Mouse (Mus musculus): Measurements from ENCODE around the gene BC048403.
A peak's percentile ranks its signal among the peaks of the same experiment; 100 is the strongest.

BC048403 gene

DNA sequence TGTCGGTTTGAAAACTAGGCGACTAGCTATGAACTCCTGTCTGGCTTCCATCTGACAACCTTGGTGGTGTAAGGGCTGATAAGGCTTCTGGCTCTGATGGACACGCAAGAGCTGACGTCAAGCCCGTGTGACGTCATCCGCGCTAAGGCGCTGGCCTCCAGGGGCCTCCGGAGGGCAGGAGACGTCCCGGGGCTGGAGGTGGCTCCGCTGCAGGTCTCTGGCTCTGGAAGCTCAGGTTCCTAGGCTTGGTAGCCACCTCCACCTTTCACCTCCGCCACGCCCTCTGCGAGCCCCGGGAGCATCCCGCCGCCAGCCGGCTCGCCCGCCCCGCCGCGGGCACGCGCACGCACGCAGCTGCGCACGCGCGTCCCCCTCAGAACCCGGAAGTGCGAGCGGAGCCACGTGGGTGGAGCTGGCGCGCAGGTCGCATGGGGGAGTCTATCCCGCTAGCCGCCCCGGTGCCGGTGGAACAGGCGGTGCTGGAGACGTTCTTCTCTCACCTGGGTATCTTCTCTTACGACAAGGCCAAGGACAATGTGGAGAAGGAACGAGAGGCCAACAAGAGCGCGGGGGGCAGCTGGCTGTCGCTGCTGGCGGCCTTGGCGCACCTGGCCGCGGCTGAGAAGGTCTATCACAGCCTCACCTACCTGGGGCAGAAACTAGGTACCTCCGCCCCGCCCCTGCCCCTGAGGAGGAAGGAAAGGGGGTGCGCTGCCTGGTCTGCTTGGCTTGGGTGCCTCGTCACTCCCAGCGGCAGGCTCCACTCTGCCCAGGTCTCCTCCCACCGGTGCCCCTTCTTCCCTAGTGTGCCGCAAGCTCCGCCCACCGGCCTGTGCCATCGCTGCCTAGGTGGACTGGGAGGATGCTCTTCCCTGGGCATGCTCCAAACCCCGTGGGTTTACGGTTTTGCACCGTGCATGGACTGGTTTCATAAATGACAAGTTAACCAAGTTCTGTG, at the start of gene BC048403:
Gene BC048403 (plus strand): TSS at position 390 of the 958 bp plus-strand sequence.
- DNase-seq (ENCODE audit: low read depth, low spot score): peak; percentile 70

DNA sequence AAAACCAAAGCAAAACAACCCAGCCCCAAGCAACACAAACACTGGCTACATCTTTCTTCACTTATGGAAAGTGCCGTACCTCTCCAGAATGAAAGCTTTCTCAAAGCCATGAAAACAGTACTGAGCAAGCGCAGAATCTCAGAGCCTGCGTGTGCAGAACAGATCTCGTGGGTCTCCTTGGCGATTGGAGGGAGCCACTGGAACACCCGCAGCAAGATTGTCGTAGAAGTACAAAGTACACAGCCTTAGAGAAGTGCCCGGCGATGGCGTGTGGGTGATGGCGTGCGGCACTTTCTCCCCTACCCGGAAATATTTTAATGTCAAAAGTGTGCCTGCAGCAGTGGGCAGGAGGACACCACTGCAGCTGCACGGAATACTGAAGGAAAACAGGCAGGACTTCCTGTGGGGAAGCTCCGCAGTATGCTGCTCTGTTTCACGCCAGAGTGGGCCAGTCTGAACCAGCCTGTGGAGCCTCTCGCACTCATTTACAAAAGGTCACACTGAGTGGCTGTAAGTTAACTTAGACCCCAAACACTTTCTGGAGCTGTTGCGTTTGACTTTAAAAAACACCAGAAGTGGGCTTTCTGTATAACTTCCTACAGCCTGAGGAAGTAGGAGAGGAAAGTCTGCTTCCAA, 46.7 kb upstream of the BC048403 start:
- DNase-seq (ENCODE audit: low read depth, low spot score): no peak

DNA sequence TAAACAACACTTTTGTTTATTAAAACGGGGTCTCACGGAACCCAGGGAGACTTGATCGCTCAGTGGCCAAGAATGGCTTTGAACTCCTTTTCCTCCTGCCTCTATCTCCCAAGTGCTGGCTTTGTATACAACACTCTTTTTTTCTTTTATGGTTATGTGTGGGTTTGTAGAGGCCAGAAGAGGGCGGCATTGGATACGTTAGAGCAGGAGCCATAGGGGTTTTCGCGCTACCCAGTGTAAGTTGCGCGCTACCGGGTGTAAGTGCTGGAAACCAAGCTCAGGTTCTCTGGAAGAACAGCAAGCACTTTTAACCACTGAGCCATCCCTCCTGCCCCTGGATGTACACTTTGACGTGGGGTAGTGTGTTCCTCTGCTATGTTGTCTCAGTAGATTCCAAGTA, 45.2 kb upstream of the BC048403 start:
- no peak for DNase-seq (ENCODE audit: low read depth, low spot score)

DNA sequence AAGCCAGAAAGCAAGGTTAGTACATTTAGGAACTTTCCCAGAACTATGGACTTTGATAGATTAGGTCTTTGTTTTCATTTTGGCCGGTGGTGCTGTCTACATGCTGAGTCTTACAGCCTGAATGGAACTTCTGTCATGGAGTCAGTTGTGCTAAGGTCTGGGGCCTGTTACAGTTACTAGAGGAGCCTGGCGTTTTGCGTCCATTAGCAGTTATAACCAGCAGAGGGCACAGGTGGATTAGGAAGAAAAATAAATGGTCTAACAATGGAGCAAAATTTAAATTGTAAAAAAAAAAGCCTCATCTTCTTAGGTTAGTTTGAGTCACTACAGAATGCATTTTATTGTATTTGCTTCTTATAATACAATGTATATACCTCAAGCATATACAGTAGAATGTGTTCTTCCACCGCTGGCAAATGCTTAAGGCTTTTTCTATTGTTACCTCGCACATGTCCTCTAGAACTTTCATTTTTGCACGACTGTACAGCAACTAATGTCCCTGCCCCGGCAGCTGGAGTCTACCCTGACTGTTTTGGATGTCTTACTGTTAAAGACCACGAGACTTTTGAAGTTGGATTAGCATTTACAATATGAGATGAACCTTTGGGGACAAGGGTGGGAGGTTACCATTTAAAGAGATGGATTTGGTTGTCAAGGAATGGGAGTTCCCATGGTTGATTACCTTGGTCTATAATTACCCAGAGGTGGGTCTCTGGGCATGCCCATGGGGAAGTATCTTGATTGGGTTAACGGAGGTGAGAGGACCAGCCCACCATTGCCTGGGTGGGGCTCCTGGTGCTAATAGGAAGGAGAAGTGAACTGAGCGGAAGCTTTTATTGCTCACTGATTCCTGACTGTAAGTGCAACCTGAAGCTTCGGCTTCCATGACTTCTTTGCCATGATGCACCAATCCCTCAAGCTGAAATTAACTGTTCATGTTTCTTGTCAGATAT, 38.2 kb upstream of the BC048403 start:
- no peak for DNase-seq (ENCODE audit: low read depth, low spot score)

DNA sequence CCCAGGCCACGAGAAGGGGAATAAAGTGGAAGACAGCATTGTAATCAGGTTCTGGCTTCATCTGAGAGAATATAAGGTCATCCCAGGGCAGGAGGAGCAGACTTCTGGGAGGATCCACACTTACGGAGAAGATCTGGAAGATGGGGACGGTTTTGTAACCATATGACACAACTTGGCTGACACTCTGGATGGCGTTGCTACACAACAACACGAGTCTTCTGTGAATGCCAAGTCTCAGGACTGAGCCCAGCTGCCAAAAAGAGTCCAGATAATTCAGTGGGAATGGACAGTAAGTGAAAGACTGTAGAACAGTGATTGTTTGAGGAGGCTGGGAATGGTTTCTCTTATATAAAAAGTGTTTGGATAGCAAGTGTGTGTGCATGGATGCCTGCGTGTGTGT, 36.1 kb upstream of the BC048403 start:
- DNase-seq (ENCODE audit: low read depth, low spot score): no peak

DNA sequence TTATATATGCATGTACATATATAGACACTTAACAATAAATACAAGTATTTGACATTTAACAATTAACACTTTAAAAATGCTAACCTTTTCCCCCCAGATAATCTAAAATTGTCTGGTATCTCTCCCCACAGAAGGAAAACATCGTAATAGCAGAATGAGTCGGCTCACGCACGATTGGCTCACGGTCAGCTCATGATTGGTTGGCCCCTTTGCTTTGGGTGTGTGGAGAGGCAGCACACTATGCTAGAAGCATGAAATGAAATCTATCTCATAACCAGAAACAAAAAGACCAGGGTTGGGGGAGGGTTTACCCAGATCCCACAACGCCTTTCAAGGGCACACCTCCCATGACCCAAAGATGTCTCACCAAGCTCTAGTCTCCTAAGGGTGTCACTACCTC, 34.9 kb upstream of the BC048403 start:
- no peak for DNase-seq (ENCODE audit: low read depth, low spot score)

DNA sequence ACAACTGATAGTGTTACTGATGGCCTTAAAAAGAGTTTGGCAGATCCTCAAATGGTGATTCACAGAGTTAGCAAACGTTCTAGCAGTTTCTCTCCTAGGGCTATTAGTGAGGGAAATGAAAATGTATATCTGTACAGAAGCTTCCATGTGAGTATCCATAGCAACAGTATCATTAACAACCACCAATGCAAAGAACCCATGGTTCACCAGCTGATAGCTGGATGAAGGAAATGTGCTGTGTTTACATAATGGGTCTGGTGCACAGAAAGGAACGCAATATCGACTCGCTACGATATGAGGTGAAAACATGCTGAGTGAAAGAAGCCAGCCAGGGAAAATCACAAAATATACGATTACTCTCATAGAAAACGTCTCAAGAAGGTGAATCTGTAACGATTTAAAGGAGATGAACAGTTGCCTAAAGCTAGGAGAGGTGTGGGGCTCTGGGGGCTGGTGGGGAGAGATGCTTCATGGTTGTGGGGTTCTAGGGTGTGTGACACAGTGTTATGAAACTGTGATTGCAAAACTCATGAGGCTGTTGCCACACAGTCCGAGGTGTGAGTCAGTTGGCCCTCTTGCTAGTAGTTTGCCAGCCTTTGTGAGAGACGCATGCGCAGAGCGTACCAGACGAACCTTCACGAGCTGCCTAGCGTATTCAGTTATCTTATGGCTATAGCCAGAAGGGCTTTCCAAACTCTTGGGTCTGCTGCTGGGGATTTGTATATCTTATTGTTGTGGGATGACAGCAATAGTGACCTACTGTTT, 34.2 kb upstream of the BC048403 start:
- no peak for DNase-seq (ENCODE audit: low read depth, low spot score)

DNA sequence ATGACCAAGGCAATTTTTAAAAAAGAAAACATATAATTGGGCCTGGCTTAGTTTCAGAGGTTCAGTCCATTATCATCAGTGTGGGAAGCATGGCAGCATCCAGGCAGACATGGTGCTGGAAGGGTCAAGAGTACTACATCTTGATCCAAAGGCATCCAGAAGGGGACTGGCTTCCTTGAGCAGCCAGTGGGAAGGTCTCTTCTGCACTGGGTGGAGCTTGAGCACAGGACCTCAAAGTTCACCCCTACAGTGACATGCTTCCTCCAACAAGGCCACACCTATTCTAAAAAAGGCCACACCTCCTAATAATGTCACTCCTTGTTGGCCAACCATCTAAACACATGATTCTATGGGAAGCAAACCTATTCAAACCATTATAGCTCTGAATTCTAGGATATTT, 22.9 kb upstream of the BC048403 start:
- no peak for DNase-seq (ENCODE audit: low read depth, low spot score)

DNA sequence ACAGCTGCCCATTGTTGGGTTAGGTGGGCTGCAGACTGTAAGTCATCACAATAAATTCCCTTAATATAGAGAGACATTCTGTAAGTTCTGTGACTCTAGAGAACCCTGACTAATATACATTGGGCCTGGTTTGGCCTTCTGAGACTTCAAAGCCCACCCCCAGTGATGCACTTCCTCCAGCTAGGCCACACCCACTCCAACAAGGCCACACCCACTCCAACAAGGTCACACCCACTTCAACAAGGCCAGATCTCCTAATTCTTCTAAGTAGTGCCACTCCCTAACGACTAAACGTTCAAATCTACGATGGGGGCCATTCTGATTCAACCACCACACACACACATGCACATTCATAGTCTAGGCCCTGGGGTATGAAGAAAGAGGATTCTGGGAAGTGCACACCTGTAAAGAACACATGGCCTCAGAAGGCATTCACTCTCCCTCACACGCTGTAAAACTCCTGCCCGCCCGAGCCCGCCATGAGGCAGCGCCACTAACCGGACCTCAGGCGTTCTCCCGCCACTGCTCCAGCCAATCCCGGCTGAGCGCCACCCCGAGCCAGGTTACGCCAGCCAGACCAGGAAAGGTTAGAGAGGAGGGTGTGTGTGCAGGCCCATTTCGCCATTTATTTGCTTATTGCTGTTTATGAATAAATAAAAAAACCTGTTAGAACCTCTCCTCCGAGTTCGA, 20.7 kb upstream of the BC048403 start:
- DNase-seq (ENCODE audit: low read depth, low spot score): no peak

DNA sequence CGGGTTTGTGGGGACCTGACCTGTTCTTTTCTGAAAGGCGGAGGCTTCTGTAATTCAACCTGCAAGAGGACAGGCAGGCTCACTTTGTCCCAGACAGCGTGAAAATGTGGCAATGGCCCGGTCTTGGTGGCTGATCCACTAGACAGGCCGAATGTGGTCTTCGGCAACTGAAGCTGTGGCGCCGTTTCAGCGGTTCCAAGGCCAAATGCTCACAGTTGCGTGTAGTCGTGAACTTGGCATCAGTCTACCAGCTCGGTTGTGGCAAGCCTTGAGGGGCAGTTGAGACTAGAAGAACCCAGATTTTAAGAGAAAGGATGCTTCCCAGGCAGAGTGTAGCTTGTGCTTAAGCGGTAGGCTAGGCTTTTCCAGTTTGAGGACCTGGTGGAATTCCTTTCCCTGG, 19.0 kb upstream of the BC048403 start:
- no peak for DNase-seq (ENCODE audit: low read depth, low spot score)

DNA sequence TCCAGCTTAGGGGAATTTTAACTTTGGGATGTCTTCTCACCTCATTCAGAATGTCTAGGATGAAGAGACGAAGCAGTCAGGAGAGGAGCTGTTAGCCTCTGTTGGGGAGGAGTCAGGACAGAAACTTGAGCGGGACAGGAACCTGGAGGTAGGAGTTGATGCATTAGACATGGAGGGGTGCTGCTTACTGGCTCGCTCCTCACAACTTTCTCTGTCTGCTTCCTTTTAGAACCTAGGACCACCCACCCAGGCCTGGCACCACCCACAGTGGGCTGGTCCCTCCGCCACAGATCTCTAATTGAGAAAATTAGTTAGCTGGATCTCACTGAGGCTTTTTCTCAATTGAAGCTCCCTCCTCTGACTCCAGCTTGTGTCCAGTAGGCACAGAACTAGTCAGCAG, 13.2 kb upstream of the BC048403 start:
- DNase-seq (ENCODE audit: low read depth, low spot score): no peak

DNA sequence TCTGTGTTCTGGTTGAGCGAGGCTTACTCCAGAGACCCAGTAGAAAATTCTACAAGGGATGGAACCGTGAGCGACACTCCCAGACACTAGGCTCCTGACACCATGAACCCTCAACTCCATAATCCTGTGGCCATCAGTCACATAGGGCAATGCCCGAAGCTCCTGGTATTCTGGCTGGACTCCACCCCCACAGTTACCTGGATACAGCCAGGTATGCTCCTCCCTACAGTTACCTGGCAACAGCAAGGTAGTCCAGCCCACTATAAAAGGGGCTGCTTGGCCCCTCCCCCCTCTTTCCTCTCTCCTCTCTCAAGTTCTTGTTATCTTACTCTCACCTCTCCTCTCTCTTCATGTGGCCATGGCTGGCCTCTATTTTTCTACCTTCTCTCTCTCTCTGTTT, 12.6 kb upstream of the BC048403 start:
- DNase-seq (ENCODE audit: low read depth, low spot score): no peak

DNA sequence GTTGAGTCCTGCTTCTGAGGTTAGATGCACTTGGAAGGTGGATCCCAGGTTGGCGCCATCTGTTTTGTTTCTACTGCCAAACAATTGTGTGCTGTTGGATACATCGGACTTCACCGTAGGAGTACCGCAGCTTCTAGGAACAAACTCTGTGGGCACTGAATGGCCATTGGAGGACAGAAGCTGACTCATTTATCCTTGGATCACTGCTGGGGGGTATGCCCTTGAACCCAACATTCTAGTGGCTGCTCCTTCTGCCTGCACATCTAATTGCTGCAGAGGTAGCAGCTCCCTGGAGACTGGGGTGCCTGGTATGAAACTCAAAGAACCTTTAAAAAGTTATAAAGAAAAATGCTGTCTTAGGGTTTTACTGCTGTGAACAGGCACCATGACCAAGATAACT, 11.5 kb upstream of the BC048403 start:
- no peak for DNase-seq (ENCODE audit: low read depth, low spot score)

DNA sequence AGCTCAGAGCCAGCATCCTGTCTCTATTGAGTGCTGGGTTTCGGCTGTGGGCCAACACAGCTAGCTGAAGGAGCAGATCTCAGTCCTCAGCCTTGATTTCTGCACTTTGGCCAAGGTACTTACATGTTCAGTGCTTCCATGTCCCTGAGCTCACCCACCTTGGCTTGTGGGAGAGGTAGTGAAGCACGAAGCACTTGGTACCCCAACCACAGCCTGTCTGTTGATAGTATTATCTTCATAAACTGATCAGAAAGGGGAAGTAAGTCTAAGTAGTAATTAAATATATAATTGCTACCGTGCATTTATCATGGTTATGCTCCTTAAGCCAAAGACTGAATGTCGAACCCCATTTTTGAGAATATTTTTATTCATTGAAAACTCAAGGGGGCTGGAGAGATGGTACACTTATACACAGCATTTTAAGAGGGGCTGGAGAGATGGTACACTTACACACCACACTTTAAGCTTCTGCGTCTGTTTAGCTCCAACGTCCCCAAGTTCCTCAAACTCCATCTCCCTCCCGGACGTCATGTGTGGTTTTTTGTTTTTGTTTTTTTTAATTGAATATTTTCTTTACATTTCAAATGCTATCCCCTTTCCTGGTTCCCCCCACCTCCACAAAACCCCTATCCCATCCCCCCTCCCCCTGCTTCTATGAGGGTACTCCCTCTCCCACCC, 8.6 kb upstream of the BC048403 start:
- no peak for DNase-seq (ENCODE audit: low read depth, low spot score)

DNA sequence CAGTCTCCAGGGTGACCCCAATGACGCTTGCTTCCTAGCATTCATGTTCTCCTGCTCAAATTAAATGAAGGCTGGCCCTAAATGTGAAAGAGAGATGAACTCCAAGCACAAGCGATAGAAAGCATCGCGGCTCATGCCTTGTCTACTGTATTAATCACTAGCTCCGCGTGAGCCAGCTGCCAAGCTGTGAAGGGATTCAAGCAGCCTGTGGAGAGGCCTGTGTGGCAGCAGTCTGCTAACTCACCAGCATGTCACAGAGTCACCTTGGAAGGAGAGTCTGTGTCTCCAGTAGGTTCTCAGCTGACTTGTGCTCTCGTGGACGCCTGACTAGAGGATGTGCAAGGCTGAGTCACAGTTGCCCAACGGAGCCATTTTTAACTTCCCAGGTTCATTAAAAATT, 7.2 kb upstream of the BC048403 start:
- DNase-seq (ENCODE audit: low read depth, low spot score): no peak

DNA sequence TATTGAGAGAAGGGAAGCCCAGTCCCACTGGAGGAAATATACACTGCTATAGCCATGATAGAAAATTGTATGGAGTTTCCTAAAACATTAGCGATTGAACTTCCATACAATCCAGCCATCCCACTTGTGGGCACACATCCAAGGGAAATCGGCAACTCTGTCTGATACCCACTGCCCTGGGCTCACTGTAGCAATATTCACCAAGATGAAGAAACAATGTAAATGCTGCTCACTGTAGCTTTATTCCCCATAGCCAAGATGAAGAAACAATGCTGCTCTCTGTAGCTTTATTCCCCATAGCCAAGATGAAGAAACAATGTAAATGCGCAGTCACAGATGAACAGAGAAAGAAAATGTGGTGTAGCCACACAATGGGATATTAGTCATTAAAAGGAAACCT, 2.5 kb upstream of the BC048403 start:
- DNase-seq (ENCODE audit: low read depth, low spot score): no peak

DNA sequence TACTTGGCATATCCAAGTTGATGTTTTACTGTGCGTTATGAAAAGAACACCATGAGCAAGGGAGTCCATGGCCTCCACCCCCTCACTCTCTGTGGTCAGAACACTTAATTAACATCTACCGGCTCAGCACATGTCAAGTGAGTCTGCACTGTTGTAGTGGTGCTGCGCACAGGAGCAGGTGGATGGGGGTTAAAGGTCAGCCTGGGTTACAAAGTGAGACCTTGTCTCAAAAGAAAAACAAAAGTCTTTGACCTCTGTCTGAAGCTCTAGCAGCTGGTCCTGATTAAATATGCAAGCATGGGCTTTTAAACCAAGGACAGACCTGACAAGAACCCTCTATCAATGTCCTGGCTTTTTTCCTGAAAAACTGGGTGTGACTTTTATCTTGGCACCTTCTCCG, 2.6 kb downstream of the BC048403 start:
- DNase-seq (ENCODE audit: low read depth, low spot score): no peak

DNA sequence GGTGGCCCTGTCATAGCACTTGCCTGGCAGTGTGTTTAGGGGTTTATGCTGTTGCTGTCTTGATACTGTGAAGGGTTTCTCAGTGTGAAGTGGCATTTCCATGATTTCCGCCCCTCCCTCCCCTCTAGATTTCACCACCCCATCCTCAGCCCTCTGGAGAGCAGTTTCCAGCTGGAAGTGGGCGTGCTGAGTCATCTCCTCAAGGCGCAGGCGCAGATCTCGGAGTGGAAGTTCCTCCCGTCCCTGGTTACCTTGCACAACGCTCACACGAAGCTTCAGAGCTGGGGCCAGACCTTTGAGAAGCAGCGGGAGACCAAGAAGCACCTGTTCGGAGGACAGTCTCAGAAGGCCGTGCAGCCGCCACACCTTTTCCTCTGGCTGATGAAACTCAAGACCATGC, 10.4 kb downstream of the BC048403 start:
- no peak for DNase-seq (ENCODE audit: low read depth, low spot score)

DNA sequence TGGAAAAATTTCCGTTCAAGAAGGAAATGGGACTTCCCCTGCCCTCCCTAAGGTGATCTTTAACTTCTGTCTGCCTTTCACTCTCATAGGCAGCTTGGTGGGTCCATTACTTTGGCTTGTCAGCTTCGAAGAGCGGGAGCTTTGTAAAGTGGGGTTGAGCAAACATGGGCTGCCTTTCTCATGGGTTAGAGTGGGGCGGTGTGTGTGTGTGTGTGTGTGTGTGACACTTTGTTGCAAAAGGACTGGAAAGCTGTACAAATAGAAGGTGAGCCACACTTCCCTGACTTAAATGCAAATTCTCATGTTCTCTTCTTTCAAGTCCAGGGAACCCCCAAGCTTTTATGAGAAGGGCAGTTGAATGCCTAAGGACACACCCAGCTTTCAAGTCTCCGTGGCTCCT, 14.5 kb downstream of the BC048403 start:
- DNase-seq (ENCODE audit: low read depth, low spot score): no peak

DNA sequence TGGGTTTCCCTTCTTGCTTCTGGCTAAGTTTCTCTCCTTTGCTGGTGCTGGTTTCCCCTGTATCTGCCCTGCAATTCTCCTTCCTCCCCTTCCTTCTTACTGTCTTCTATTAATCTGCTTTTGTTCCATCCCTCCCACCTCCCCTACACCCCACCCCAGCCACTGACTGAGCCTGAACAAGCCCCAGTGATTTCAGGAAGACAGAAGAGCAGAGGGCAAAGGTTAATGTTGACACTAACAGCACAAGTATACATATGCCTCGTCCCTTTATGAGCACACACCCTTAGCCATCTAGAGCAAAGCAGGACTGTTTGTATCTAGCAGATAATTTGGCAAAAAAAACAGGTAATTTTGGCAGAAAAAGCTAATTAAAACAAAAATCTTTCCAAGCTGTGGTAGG, 16.1 kb downstream of the BC048403 start:
- no peak for DNase-seq (ENCODE audit: low read depth, low spot score)

Data from retina, adult 2 months (tissue).